Mouse (Mus musculus): ENCODE results near the gene Rem1. TPM values are rescaled to one million over a fixed set of nuclear protein-coding genes. Genes with fewer than 3 reads are reported as not detected.

The Rem1 gene
- polyA plus RNA-seq (2012; ENCODE audit: insufficient read depth, insufficient read length, missing spikeins): not detected in 2 replicates

GRCm38 (mm10) chr2:152626774-152627591, at the start of gene Rem1:
Gene Rem1 (plus strand): TSS chr2:152626951.
- TF ChIP-seq CTCF (IDR thresholded peaks at IDR 0.05; ENCODE audit: low read depth, low read length): no peak
- no peak for TF ChIP-seq POLR2A (IDR thresholded peaks at IDR 0.05; ENCODE audit: borderline replicate concordance, low read depth, low read length)
- Histone ChIP-seq H3K4me3 (ENCODE audit: insufficient read depth, low read length) (no peak within 1 kb of the TSS), H3K4me1 (ENCODE audit: control insufficient read depth, insufficient read depth, low read length) (no peaks in the 10 kb centered on the region), H3K27ac (ENCODE audit: insufficient read depth, low read depth, low read length) (no peak within 1 kb of the TSS)

DNA sequence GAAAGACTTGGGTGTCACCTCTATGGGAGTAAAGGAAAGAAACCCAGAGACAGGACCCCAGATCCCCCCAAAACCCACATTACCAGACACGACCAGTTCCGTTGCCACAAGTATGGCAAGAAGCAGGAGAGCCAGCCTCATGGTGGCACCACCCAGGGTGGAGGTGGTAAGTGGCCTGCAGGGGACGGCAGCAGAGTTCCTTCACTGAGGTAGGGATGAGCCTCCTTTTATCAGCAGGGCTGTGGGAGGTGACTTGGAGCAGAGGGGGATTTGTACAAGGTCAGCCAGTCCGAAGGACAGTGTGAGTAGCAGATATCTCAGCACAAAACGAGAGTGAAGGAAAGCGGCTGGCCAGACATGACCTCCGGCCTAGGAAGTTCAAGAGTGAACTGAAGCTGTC, 46.6 kb upstream of the Rem1 start, which contains the start of gene Defb19:
TSS of gene Defb19 (minus strand) at position 206 of the 400 bp plus-strand sequence.
- Histone ChIP-seq H3K4me3 (ENCODE audit: insufficient read depth, low read length) (no peak within 1 kb of the TSS), H3K4me1 (ENCODE audit: control insufficient read depth, insufficient read depth, low read length) (no peaks in the 10 kb centered on the region), H3K27ac (ENCODE audit: insufficient read depth, low read depth, low read length) (no peak within 1 kb of the TSS)
- TF ChIP-seq POLR2A (IDR thresholded peaks at IDR 0.05; ENCODE audit: borderline replicate concordance, low read depth, low read length) (no peak), CTCF (IDR thresholded peaks at IDR 0.05; ENCODE audit: low read depth, low read length) (no peak)

DNA sequence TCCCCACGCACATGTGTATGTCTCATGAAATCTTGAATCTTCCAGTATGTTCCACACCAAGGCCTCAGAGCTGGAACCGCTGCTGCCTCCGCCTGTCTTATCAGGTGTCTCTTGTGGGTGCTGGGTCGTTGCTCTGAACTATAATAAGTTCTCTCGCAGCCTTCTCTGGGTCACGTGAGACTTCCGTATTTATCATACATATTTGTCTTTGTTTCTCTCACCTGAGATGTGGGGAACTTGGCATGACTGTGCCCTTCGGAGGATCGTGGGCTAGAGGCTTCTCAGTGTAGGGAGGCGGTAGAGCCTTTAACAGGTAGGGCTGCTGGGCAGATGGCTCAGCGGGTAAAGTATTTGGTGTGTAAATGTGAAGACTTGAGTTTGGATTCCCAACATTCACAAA, 46.1 kb upstream of the Rem1 start:
- no peaks in the 10 kb centered on the region for H3K4me1 ChIP-seq (ENCODE audit: control insufficient read depth, insufficient read depth, low read length)
- TF ChIP-seq CTCF (IDR thresholded peaks at IDR 0.05; ENCODE audit: low read depth, low read length) (no peak), POLR2A (IDR thresholded peaks at IDR 0.05; ENCODE audit: borderline replicate concordance, low read depth, low read length) (no peak)
- no peak overlapping the region for H3K4me3 ChIP-seq (ENCODE audit: insufficient read depth, low read length)

DNA sequence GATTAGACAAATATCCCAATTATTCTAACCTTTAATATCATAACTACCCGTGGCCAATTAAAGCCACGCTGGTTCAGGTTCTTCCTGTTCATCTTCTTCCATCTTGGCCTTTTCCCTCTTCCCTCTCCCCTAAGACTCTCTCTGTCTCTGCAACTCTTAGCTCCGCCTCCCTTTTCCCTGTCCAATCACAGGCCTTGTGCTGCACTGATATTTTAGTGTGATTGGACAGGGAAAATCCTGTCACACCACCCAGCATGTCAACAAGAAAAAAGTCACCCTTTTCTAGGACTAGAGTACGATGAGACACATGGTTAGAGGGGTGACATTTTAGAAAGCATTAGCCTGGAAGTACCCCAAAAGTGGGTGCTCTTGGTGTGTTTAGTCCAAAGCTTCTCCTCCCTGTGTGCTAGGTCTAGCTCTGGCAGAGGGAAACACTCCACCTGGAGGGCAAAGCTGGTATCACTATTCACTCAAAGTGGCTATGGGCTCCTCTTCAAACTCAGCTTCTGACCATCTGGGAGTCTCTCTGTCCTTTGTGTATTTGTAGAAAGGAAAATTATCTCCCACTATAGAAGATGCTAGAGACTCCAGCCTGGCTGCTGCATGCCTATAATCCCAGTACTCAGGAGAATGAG, 39.7 kb upstream of the Rem1 start:
- Histone ChIP-seq H3K27ac (ENCODE audit: insufficient read depth, low read depth, low read length) (no peak overlapping the region), H3K4me3 (ENCODE audit: insufficient read depth, low read length) (no peak overlapping the region), H3K4me1 (ENCODE audit: control insufficient read depth, insufficient read depth, low read length) (peaks cover 5% of the 10 kb centered on the region; the same call in 1 of the 2 replicates)
- TF ChIP-seq CTCF (IDR thresholded peaks at IDR 0.05; ENCODE audit: low read depth, low read length) (no peak), POLR2A (IDR thresholded peaks at IDR 0.05; ENCODE audit: borderline replicate concordance, low read depth, low read length) (no peak)

More for the DNA sequence above, 46.1 kb upstream of the Rem1 start:
- no peak overlapping the region for H3K27ac ChIP-seq (ENCODE audit: insufficient read depth, low read depth, low read length)

GRCm38 (mm10) chr2:152588450-152588849, 38.3 kb upstream of the Rem1 start:
- H3K27ac ChIP-seq (ENCODE audit: insufficient read depth, low read depth, low read length): no peak overlapping the region
- H3K4me1 ChIP-seq (ENCODE audit: control insufficient read depth, insufficient read depth, low read length): peaks cover 5% of the 10 kb centered on the region; the same call in 1 of the 2 replicates
- no peak for TF ChIP-seq POLR2A (IDR thresholded peaks at IDR 0.05; ENCODE audit: borderline replicate concordance, low read depth, low read length)
- no peak for TF ChIP-seq CTCF (IDR thresholded peaks at IDR 0.05; ENCODE audit: low read depth, low read length)
- H3K4me3 ChIP-seq (ENCODE audit: insufficient read depth, low read length): no peak overlapping the region

DNA sequence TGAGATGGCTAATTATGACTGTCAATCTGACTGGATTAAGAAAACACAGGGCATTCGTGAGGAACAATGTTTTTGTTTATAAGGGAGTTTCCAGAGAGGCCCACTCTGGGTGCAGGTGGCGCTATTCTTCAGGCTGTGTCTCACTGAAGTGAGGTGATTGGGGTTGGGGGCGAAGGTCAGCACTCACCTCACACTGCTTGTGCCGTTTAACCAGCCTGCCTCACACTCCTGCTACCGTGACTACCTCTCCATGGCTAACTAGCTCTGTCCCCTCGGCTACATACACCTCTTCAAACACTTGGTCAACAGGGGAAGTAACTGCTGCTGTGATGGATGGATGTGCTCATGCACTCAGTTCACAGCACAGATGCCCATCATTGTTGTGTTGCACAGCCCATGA, 37.7 kb upstream of the Rem1 start:
- H3K27ac ChIP-seq (ENCODE audit: insufficient read depth, low read depth, low read length): no peak overlapping the region
- H3K4me1 ChIP-seq (ENCODE audit: control insufficient read depth, insufficient read depth, low read length): peaks cover 5% of the 10 kb centered on the region; the same call in 1 of the 2 replicates

GRCm38 (mm10) chr2:152599299-152599698, 27.5 kb upstream of the Rem1 start, which contains the start of gene Defb45:
Gene Defb45 (minus strand): TSS chr2:152599399.
- Histone ChIP-seq H3K27ac (ENCODE audit: insufficient read depth, low read depth, low read length) (no peak within 1 kb of the TSS), H3K4me3 (ENCODE audit: insufficient read depth, low read length) (no peak within 1 kb of the TSS), H3K4me1 (ENCODE audit: control insufficient read depth, insufficient read depth, low read length) (peaks cover 3% of the 10 kb centered on the region)
- TF ChIP-seq POLR2A (IDR thresholded peaks at IDR 0.05; ENCODE audit: borderline replicate concordance, low read depth, low read length) (no peak), CTCF (IDR thresholded peaks at IDR 0.05; ENCODE audit: low read depth, low read length) (no peak)

More for the DNA sequence above, 37.7 kb upstream of the Rem1 start:
- TF ChIP-seq POLR2A (IDR thresholded peaks at IDR 0.05; ENCODE audit: borderline replicate concordance, low read depth, low read length) (no peak), CTCF (IDR thresholded peaks at IDR 0.05; ENCODE audit: low read depth, low read length) (no peak)
- H3K4me3 ChIP-seq (ENCODE audit: insufficient read depth, low read length): no peak overlapping the region

DNA sequence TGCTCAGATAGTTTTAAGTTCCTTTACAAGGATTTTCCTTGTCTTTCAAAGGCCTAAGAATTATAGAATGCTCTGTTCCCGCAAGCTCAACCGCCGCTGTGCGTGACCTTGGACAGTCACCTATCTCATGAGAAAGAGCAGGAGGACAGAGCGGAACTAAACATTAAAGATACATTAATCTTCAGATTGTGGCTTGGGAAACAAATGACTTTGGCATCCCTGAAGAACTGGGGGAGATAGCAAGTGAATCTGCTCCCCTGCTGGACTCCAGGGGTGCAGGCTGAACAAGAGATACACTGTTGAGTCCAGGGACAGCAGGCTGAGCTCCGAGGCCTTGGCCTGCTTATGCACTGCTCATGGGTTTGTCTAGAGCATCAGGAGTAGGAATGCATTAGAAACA, 26.7 kb upstream of the Rem1 start:
- TF ChIP-seq CTCF (IDR thresholded peaks at IDR 0.05; ENCODE audit: low read depth, low read length) (no peak), POLR2A (IDR thresholded peaks at IDR 0.05; ENCODE audit: borderline replicate concordance, low read depth, low read length) (no peak)
- H3K4me1 ChIP-seq (ENCODE audit: control insufficient read depth, insufficient read depth, low read length): peaks cover 3% of the 10 kb centered on the region
- no peak overlapping the region for H3K27ac ChIP-seq (ENCODE audit: insufficient read depth, low read depth, low read length)

GRCm38 (mm10) chr2:152601275-152601960, 25.3 kb upstream of the Rem1 start:
- TF ChIP-seq CTCF (IDR thresholded peaks at IDR 0.05; ENCODE audit: low read depth, low read length): peak; percentile 42; the same call in 1 of the 2 replicates
- no peak for TF ChIP-seq POLR2A (IDR thresholded peaks at IDR 0.05; ENCODE audit: borderline replicate concordance, low read depth, low read length)
- Histone ChIP-seq H3K4me1 (ENCODE audit: control insufficient read depth, insufficient read depth, low read length) (peaks cover 3% of the 10 kb centered on the region), H3K27ac (ENCODE audit: insufficient read depth, low read depth, low read length) (no peak overlapping the region), H3K4me3 (ENCODE audit: insufficient read depth, low read length) (no peak overlapping the region)

More for the DNA sequence above, 26.7 kb upstream of the Rem1 start:
- H3K4me3 ChIP-seq (ENCODE audit: insufficient read depth, low read length): no peak overlapping the region
